ENCODE assay signal across 9 mouse cellular contexts in genomic region chr13:15180898-15181297, GRCm38 (mm10).
"Had no signal": no experiment of that assay in that cellular context is flagged by ENCODE, and none has a peak within 500 bp of the region (broad histone marks: within the 10 kb centered on the region; RNA-seq: fewer than 3 reads in every experiment).

No protein-coding gene starts in this region.

- H3K4me2 ChIP-seq: limb, embryonic 13.5 days; midbrain, embryonic 13.5 days had no signal

- H3K27me3 ChIP-seq: limb, embryonic 13.5 days; midbrain, embryonic 13.5 days had no signal

- H3K4me3 ChIP-seq: layer of hippocampus, adult 2 months; limb, embryonic 13.5 days; midbrain, embryonic 13.5 days had no signal

- ATAC-seq: intestine, embryonic 16.5 days; midbrain, embryonic 13.5 days had no signal

- H3K36me3 ChIP-seq: limb, embryonic 13.5 days; midbrain, embryonic 13.5 days had no signal

- H3K9ac ChIP-seq: limb, embryonic 13.5 days; liver, embryonic 14.5 days; midbrain, embryonic 13.5 days had no signal

- H3K9me3 ChIP-seq: limb, embryonic 13.5 days; midbrain, embryonic 13.5 days had no signal

- H3K4me1 ChIP-seq: midbrain, embryonic 13.5 days had no signal

- DNase-seq: left cerebral cortex, postnatal 4 days; lung, adult 18-20 months; thymus, postnatal 4 days had no signal

- H3K27ac ChIP-seq: layer of hippocampus, adult 2 months; limb, embryonic 13.5 days; liver, embryonic 14.5 days; midbrain, embryonic 13.5 days; stomach, postnatal 0 days had no signal
